In the genomic region with DNA sequence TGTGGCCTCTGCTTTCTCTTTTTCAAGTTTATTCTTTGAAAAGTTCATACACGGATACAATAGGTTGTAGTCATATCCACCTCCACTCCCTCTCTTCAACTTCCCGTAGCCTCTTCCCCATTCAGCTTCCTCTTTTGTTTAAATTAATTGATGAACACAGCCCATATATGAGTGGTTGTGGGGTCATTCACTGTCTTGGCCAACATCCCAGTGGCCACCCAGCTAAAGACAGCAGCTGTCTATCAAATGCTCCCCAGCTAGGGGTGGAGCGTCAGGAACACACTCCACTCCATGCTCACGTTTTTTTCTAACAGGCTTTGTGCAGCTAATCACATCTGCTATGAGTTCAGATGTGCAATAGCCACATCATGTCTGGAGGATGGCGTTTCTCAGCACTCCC, we compare ENCODE assay signal across 31 mouse cellular contexts. TPM values are rescaled to one million over a fixed set of nuclear protein-coding genes. Genes with fewer than 3 reads are reported as not detected.
DNase-seq lines count a peak whose midpoint lies in the region; ATAC-seq lines count a peak whose summit lies in the region.
"Had no signal": no experiment of that assay in that cellular context is flagged by ENCODE, and none has a peak within 500 bp of the region (broad histone marks: within the 10 kb centered on the region; RNA-seq: fewer than 3 reads in every experiment).

No protein-coding gene starts in this region.

- H3K27ac ChIP-seq in heart, embryonic 12.5 days (ENCODE audit: poor library complexity, severe bottlenecking), result no peak overlapping the region
- H3K27ac ChIP-seq: embryonic facial prominence, embryonic 15.5 days; hindbrain, embryonic 13.5 days; limb, embryonic 13.5 days; liver, embryonic 15.5 days; midbrain, embryonic 12.5 days had no signal

- no peaks in the 10 kb centered on the region for H3K27me3 ChIP-seq in heart, embryonic 12.5 days (replicated peaks)
- H3K27me3 ChIP-seq: embryonic facial prominence, embryonic 15.5 days; hindbrain, embryonic 13.5 days; limb, embryonic 13.5 days; liver, embryonic 15.5 days; midbrain, embryonic 12.5 days; Patski had no signal

- WGBS in heart, embryonic 12.5 days, result 72% methylated on average over 5 of the region's 5 CpGs

- peaks cover 40% of the 10 kb centered on the region for H3K36me3 ChIP-seq in heart, embryonic 12.5 days
- H3K36me3 ChIP-seq: liver, embryonic 15.5 days had no signal

- peak; percentile 85 for DNase-seq in heart, adult 11 months
- DNase-seq in lung, postnatal 36 days, result peak; percentile 34
- no peak for DNase-seq in lung, adult 18-20 months
- no peak for DNase-seq in right cerebral cortex, adult 2 months (ENCODE audit: low spot score in 2 of 2)
- DNase-seq: adrenal gland, adult 8-10 months; cerebellum, adult 2 months; cerebellum, postnatal 36 days; gastrocnemius, postnatal 10 days; heart, adult 18-20 months; kidney, adult 9 months; kidney, postnatal 14 days; layer of hippocampus, postnatal 36 days; lung, postnatal 14 days; thymus, postnatal 25 days had no signal

- H3K9me3 ChIP-seq in heart, embryonic 12.5 days (replicated peaks), result 0 out of 2 replicates have a peak, but pooled peaks cover 6% of the 10 kb centered on the region
- H3K9me3 ChIP-seq: liver, embryonic 15.5 days had no signal

- no peak overlapping the region for H3K4me3 ChIP-seq in heart, embryonic 12.5 days
- H3K4me3 ChIP-seq: embryonic facial prominence, embryonic 15.5 days; hindbrain, embryonic 13.5 days; limb, embryonic 13.5 days; liver, embryonic 15.5 days; midbrain, embryonic 12.5 days had no signal

- peaks cover 13% of the 10 kb centered on the region for H3K4me1 ChIP-seq in heart, embryonic 12.5 days (replicated peaks)
- H3K4me1 ChIP-seq: hindbrain, embryonic 13.5 days; midbrain, embryonic 12.5 days had no signal

- no peak overlapping the region for H3K4me2 ChIP-seq in heart, embryonic 12.5 days
- H3K4me2 ChIP-seq: embryonic facial prominence, embryonic 15.5 days; hindbrain, embryonic 13.5 days; limb, embryonic 13.5 days; liver, embryonic 15.5 days; midbrain, embryonic 12.5 days had no signal

- H3K9ac ChIP-seq in heart, embryonic 12.5 days, result no peak overlapping the region
- H3K9ac ChIP-seq: embryonic facial prominence, embryonic 15.5 days; hindbrain, embryonic 13.5 days; limb, embryonic 13.5 days; liver, embryonic 15.5 days; midbrain, embryonic 12.5 days had no signal

- no peak for ATAC-seq in heart, embryonic 12.5 days (ENCODE audit: insufficient number of reproducible peaks, low FRiP score)
- peak; percentile 86 to 89 for ATAC-seq in hematopoietic stem cell, adult 5-6 weeks (replicated peaks in 1 of 2; ENCODE audit: insufficient read depth in 1 of 2, low FRiP score in 2 of 2, low TSS enrichment in 1 of 2, low read depth in 1 of 2, poor library complexity in 2 of 2, severe bottlenecking in 2 of 2)
- peak; percentile 80 for ATAC-seq in monocyte, adult 5-6 weeks (replicated peaks; ENCODE audit: insufficient number of reproducible peaks, low FRiP score, low TSS enrichment, poor library complexity, severe bottlenecking)
- ATAC-seq in frontal cortex, adult (ENCODE audit: low TSS enrichment), result no peak
- ATAC-seq: forebrain, embryonic 14.5 days; Patski had no signal

RNA-seq across cellular contexts. Expression of gene Slc25a24, which starts 6.8 kb away (rescaled TPM):
- polyA plus RNA-seq in heart, embryonic 12.5 days (2016; fragmentation: Nextera tagmentation; extraction: Ambion mirVana), result 39.8 and 40.4 TPM in 2 replicates
- total RNA-seq in hematopoietic stem cell, adult 5-6 weeks (2017), result 29.5 and 35.9 TPM in 2 replicates
- 33.5 to 62.0 TPM (median 44.1 TPM) in 3 replicates for total RNA-seq in monocyte, adult 5-6 weeks (2017)

RNA-seq across cellular contexts. Expression of gene Slc25a54, which starts 49.5 kb away (rescaled TPM):
- polyA plus RNA-seq in heart, embryonic 12.5 days (2016; fragmentation: Nextera tagmentation; extraction: Ambion mirVana), result not detected in 2 replicates
- not detected in 2 replicates for total RNA-seq in hematopoietic stem cell, adult 5-6 weeks (2017)
- total RNA-seq in monocyte, adult 5-6 weeks (2017), result 1.4 TPM in 1 of 3 replicates, not detected in the others
- total RNA-seq: adrenal gland, adult 8-10 months; gastrocnemius, postnatal 10 days; heart, adult 18-20 months; heart, postnatal 25 days; layer of hippocampus, adult 18-20 months; layer of hippocampus, postnatal 36 days; left cerebral cortex, postnatal 14 days had no signal
- polyA plus RNA-seq: cerebellum, adult 2 months; embryonic facial prominence, embryonic 15.5 days; forebrain, embryonic 14.5 days; heart, embryonic 14.5 days; hindbrain, embryonic 13.5 days; limb, embryonic 13.5 days; liver, embryonic 15.5 days; midbrain, embryonic 12.5 days; Patski; spleen, adult 2 months; stomach, embryonic 14.5 days had no signal

Comparison
In these comparisons a context has a peak if more than half of its experiments do, and no peak if none do; other contexts are left out.
1. DNase-seq: peak in heart, adult 11 months (single experiment) and lung, postnatal 36 days (single experiment); none in lung, adult 18-20 months (0 of 2) and right cerebral cortex, adult 2 months (0 of 2).
2. ATAC-seq: peak in hematopoietic stem cell, adult 5-6 weeks (2 of 2) and monocyte, adult 5-6 weeks (single experiment); none in heart, embryonic 12.5 days (single experiment) and frontal cortex, adult (single experiment).